Mouse (Mus musculus): ENCODE results near the gene Msi1.

Gene Msi1

DNA sequence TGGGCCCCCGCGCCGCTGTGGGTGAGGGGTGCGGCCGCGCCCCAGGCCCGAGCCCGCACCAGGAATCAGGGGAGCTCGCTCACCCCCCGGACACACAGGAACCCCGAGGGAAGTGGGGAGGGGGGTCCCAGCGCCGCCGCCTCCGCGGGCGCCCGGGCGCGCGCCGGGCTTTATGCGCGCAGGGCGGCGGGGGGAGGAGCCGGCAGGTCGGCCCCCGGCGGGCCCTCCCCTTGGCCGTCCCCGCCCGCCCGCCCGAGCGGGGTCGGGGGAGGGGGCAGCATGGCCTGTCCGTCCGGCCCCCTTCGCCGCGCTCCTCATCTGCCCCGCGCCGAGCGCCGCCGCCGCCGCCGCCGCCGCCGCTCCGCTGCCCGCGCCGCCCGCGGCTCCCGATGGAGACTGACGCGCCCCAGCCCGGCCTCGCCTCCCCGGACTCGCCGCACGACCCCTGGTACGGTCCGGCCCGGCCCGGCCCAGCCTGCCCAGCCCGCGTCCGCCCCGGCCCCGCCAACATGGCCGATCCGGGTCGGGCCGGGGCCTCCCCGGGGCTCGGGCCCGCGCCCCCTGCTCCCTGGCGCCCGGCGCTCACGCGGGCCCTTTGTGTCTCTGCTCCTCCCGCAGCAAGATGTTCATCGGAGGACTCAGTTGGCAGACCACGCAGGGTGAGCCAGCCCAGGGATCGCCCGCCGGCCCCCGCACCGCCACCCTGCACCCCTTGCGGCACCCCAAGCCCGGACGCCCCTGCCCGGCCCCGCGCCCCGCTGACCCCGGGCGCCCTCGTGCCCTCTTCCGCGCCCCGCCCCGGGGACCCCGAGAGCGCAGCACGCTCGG is at the start of gene Msi1:
Msi1 (plus strand) TSS at position 241 of the 828 bp plus-strand sequence.
- TF ChIP-seq GATA4 (IDR thresholded peaks at IDR 0.05; ENCODE audit: insufficient replicate concordance, low read length) = no peak

DNA sequence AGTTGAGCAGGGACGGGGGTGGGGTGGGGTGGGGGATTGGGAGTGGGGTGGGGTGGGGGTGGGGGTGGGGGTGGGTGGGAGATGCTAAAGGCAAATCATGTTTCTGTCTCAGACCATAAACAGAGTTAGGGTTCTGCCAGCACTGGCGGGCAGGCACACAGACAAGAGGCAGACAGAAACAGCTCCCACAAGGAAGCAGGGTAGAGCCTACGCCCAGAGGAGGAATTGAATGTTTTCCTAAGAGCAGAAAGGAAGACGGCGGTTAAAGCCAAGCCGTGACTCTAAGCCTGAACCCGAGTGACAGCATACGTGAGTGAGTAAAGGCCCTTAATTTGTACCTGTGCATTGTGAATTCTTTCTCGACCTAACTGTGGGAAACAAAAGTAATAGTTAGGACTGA is 37.5 kb upstream of the Msi1 start:
- no peak for TF ChIP-seq GATA4 (IDR thresholded peaks at IDR 0.05; ENCODE audit: insufficient replicate concordance, low read length)

DNA sequence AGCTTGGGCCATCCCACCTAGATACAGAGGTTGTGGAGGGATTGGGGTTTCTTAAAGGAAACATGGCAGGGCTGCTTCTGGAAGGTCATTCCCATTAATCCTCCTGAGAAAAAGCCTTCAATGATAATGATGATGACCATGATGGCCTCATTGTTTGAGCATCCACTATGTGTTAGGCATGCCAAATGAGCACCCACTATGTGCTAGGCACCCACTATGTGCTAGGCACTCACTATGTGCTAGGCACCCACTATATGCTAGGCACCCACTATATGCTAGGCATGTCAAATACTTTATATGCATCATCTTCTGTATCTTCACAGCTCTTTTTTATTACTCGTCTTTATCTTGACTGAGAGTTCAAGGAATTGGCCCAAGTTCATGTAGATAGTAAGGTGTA is 36.4 kb upstream of the Msi1 start:
- TF ChIP-seq GATA4 (IDR thresholded peaks at IDR 0.05; ENCODE audit: insufficient replicate concordance, low read length) = no peak

DNA sequence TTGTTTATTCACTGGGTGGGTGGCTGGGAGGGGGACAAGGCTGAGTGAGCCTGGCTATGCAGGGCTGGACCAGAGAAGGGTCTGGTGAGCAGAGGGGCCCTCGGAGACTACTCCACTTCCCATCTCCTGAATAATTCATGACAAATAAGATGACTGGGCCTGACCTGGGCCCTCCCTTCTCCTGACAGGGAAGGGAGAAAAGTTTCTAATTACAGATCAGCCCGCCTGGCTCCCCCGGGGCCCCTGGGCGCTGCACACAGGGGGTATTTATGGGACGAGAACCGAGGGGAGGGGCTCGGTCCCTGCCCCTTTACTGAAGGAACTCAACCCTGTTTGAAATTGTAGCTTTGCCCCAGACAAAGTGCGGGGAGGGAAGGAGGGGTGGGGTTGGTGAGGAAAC is 35.2 kb upstream of the Msi1 start:
- no peak for TF ChIP-seq GATA4 (IDR thresholded peaks at IDR 0.05; ENCODE audit: insufficient replicate concordance, low read length)

DNA sequence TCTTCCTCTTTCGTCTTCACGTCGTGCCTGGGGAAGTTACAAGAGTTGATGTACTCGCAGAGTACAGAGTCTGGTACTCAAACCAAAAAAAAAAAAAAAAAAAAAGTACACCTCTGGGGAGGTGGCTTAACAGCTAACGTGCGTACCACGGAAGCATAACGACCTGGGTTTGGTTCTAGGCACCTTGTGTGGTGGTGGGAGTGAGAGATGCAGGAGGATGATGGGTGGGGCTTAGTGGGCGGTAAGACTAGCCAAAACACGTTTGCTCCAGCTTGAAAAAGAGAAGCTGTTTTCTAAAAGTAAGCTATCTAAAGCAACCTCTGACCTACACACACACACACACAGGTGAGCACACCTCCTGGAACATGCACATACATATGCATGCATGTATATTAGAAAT is 34.6 kb upstream of the Msi1 start:
- no peak for TF ChIP-seq GATA4 (IDR thresholded peaks at IDR 0.05; ENCODE audit: insufficient replicate concordance, low read length)

DNA sequence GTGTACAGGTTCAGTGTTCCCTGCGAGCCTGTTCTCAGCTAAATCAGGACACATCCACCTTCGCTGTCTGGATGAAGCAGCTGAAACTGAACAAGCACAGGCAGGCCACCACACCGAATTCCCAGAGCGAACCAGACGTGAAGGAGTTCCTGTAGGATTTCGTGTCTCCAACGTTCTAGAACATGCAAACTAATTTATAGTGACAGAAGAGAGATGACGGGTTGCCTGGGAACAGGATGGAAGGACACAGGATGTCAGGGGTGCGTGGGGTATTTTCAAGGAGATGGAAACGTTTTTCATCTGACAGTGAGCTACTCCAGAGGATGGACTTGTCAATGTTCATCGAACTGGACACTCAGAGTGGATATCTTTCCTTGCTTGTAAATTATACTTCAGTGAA is 32.7 kb upstream of the Msi1 start:
- no peak for TF ChIP-seq GATA4 (IDR thresholded peaks at IDR 0.05; ENCODE audit: insufficient replicate concordance, low read length)

DNA sequence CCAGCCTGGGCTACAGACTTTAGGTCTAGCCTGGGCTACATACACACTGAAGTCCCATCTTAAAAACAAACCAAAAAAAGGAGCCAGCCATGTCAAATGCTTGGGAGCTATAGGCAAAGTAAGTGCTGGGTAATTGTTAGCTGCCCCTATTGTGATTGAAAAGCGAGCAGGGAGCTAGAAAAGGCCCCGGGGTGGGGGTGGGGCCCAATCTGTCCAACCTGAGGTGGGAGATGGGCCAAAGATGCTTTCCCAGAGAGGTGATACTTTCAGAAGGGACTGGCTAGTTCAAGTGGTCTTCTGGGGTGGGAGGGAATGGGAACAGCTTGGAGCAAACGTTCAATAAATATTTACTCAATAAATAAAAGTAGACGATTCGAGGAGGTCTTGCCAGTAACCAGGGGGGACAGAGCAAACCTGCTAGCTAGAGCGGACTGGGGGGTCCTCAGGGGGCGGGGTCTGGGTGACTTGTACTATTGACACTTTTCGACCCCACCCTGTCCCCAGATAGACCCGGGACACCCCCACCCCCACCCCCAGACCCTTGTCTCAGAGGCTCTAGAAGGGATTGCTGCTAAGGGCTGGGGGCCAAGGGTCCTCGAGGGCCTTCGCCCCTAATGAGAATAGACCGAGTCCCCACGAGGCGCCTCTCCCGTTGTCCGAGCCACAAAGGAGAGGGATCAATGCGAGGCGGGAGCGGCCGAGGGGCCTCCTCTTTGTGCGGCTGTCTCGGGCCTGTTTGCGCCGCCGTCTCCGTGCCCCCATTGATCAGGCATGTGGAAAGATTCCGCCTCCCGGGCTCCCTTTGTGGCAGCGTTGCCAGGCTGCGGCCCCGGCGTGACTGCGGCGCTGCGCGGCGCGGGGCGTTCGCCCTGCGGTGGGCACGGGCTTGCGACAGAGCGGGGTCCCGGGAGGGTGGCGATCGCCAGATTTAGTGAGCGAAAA is 31.3 kb upstream of the Msi1 start:
- TF ChIP-seq GATA4 (IDR thresholded peaks at IDR 0.05; ENCODE audit: insufficient replicate concordance, low read length) = no peak

DNA sequence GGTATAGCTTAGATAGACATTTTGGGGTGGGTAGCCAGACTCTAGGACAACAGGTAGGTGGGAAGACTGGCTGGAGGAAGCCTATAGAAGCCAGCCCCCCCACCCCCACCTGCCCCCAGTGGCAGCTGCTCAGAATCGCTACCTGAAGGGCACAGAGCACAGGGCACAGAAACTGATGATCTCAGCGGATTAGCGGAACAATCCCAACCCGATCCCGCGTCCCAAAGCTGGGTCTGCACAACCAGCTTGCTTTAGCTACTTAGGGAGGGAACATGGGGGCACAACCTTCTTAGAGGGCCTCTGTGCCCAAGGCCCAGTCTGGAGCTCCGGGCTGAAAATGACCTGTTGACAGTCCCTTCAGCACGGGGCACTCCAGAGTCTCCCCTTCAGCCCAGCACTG is 27.3 kb upstream of the Msi1 start:
- no peak for TF ChIP-seq GATA4 (IDR thresholded peaks at IDR 0.05; ENCODE audit: insufficient replicate concordance, low read length)

DNA sequence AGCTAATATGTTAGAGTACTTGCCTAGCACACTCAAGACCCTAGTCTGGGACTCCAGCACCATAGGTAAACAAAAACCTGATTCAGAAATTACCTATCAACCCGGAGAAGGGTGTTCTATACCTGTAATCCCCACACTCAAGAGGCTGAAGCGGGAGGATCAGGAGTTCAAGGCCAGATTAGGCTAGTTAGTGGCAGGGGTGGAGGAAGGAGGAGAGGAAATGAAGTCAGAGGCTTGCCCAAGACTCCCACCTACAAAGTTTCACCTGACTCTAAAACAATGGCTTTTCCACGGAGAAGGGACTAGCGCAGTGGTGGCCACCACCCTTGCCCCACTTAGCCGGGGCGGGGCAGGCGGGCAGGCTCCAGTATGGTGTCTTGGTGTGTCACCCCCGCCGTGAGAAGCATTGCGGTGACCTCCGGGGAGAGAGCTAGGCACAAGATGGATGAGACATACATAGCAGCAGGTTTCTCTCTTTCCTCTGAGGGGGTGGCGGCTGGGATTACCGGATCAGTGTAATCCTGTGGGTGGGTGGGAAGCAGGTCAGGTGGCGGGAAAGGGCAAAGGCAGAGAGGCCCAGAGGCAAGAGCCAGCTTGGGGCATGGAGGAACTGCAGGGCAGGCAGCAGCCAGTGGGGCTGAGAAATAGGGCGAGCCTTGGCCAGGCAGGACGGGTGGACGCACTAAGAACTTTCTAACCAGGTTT is 25.8 kb upstream of the Msi1 start:
- TF ChIP-seq GATA4 (IDR thresholded peaks at IDR 0.05; ENCODE audit: insufficient replicate concordance, low read length) = no peak

DNA sequence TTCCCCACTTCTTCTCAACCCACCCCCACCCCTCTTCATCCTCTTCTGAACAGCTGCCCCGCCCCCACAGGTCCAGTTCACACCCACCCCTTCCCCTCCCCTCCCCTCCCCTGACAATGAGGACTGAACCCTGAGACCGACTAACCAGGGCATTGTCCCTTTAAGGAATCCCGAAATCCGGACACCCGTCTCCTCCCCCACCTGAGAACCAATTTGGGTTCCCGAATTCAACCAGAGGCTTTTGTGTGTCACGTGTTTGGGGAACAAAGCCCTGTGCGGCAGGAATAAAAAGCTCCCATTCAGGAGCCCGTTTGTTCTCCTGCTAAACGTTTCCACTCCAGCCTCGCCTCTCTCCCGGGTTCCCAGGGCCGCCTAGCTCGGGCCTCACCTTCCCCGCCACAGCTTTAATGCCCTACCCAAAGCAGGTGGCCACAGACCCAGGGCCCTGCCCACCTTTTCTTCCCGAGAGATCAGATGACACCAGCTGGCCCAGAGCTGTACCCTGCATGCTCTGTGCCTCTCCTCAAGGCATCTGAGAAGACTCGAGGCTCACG is 25.1 kb upstream of the Msi1 start:
- no peak for TF ChIP-seq GATA4 (IDR thresholded peaks at IDR 0.05; ENCODE audit: insufficient replicate concordance, low read length)

DNA sequence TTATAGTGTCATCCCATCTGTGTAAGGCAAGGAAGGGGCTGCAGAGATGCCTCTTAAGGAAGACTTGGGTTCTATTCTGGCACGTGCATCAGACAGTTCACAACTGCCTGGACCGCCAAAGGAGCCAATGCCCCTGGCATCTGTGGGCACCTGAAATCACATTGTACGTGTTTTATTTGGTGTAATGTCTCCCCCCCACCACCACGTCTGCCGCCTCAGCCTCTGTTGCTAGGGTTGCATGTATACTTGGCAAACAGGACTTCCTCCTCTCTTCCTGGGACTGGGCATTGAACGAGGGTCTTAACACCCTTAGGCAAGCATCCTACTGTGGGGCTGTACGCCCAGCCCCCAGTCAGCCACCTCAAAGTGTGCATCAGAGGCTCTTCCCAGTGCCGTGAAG is 24.2 kb upstream of the Msi1 start:
- TF ChIP-seq GATA4 (IDR thresholded peaks at IDR 0.05; ENCODE audit: insufficient replicate concordance, low read length) = no peak

DNA sequence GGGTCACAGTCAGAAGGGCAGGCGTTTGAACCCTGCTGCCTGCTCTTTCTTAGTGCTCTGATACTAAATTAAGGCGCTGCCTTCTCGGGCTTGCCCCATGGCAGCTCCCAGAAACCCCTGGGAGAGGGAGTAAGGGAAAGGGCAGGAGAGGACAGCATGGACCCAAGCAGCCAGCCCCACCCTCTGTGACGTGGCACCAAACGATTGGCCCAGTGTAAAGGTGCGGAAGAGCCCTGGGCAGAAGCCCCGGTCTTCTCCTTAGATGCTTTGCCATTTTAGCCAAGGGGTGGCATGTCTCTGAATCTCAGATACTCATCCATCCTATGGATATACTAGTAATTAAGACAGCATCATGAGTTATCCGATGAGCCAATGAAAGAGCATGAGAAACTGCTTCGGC is 21.3 kb upstream of the Msi1 start:
- TF ChIP-seq GATA4 (IDR thresholded peaks at IDR 0.05; ENCODE audit: insufficient replicate concordance, low read length) = no peak

DNA sequence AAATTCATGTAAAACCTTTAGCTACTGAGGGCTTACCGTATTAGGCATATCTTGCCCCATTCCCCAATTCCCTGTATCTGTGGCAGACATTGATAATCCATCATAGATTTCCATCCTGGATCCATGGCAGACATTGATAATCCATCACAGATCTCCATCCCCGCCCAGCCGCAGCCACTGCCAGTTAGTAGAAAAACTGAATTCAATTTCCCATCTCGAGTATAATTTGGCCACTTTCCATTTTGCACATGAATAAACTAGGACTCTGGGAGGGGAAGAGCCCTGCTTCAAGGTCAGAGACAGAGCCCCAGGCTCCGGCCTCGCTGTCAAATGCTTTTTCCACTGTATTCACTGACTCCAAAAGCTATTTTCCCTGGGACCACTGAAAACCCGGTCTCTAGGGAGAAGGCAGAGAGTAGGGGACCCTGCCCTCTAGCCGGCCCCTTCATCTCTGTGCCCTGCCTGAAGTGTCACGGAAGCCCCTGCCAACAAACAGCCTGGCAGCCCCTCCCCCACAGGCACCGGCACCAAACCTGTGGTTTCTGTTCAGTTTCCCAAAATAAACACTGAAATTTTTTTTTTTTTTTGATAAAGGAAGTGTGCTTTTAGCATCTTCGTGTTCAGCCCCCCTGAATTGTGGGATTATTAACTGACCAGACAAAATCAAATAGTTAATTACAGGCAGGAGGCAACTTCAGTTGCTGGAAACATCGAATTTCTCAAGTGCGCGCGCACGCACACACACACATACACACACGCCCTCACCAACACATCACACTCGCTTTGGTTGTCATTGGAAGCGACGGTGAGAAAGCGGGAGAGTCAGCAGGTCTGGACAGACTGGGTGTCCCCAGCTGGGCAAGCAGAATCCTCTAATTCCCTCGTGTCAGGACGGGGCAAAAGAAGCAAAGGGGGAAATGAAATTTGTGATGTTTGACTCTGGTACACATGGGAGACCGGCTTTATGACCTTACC is 14.0 kb upstream of the Msi1 start:
- TF ChIP-seq GATA4 (IDR thresholded peaks at IDR 0.05; ENCODE audit: insufficient replicate concordance, low read length) = no peak

DNA sequence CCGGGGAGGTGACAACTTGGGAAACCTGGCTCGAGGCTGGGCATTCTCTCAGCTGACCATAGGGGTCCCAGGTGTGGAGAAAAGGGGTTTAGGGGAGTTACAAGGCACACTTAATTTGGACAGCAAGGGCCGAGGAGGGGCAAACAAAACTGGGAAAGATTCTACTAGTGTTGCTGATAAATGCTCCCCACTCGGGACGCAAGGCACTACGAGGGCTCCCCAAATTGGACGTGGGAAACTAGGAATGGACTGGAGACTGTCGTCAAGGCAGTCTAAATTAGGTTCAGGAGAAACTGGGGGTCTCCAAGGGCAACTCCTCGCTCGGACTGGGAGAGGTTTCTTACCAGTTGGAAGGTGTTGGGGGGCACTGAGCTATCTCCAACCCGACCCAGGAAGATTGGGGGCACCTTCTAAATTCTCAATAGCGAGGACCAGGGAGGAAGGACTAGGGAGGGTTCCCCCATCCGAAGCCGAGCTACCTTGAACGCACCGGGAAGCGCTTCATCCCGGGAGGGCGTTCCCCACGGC is 504 bp upstream of the Msi1 start:
- no peak for TF ChIP-seq GATA4 (IDR thresholded peaks at IDR 0.05; ENCODE audit: insufficient replicate concordance, low read length)
